8 mouse cellular contexts compared by ENCODE assay signal in the genomic region with DNA sequence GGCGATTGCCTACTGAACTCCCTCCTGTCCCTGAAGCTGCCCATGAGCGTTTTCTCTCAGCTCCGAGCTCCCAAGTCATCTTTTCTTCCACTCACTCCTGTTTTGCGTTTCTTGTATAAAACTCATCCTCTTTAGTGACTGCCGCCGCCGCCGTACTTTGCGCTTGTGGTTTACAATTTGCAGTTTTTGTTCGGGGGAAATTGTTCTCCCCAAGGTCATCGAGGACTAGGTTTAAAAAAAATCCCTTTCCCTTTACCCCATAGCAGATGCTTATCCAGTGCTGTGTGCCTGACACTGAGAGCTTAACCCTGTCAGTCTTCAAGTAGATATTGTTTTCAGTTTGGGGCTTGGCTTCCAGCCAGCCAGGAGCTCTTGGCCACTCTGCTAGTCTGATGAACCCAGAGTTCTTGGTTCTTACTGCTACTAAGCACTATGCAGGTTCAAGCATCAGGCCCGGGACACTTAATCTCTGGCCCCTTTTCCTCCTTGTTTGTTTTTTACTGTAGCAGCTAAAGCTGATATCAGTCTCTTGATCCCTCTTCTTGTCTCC. TPM values are rescaled to one million over a fixed set of nuclear protein-coding genes. Genes with fewer than 3 reads are reported as not detected.
DNase-seq lines count a peak whose midpoint lies in the region; ATAC-seq and TF ChIP-seq lines count a peak whose summit lies in the region.

No protein-coding gene starts in this region.

- H3K27ac ChIP-seq in heart, embryonic 14.5 days (replicated peaks in 1 of 2; ENCODE audit: control insufficient read depth in 1 of 2, insufficient read depth in 1 of 2, low read depth in 2 of 2, low read length in 2 of 2): no peak overlapping the region
- H3K27ac ChIP-seq in hindbrain, embryonic 15.5 days (replicated peaks): no peak overlapping the region
- no peak overlapping the region for H3K27ac ChIP-seq in liver, embryonic 14.5 days
- no peak overlapping the region for H3K27ac ChIP-seq in stomach, embryonic 14.5 days (ENCODE audit: low read length)

- peak overlapping the region; percentile 100 for H3K4me2 ChIP-seq in heart, embryonic 14.5 days (ENCODE audit: low read length)
- peak overlapping the region; percentile 100 for H3K4me2 ChIP-seq in hindbrain, embryonic 15.5 days
- H3K4me2 ChIP-seq in liver, embryonic 14.5 days (ENCODE audit: low read depth): peak overlapping the region; percentile 62
- peak overlapping the region; percentile 98 for H3K4me2 ChIP-seq in stomach, embryonic 14.5 days (replicated peaks; ENCODE audit: low read depth, low read length)

- peak overlapping the region; percentile 73 for H3K9ac ChIP-seq in heart, embryonic 14.5 days (ENCODE audit: low read length)
- H3K9ac ChIP-seq in hindbrain, embryonic 15.5 days: peak overlapping the region; percentile 71
- H3K9ac ChIP-seq in liver, embryonic 14.5 days (replicated peaks): no peak overlapping the region
- H3K9ac ChIP-seq in stomach, embryonic 14.5 days (replicated peaks; ENCODE audit: low read depth, low read length): peak overlapping the region; percentile 69; the same call in 1 of the 2 replicates

- H3K4me1 ChIP-seq in heart, embryonic 14.5 days (ENCODE audit: control insufficient read depth in 2 of 2, insufficient read depth in 2 of 2, low read length in 2 of 2): peaks cover 2 to 5% of the 10 kb centered on the region in 2 experiments; a peak in 2 of 4 replicates
- H3K4me1 ChIP-seq in hindbrain, embryonic 15.5 days (replicated peaks): peaks cover 19% of the 10 kb centered on the region; the same call in 1 of the 2 replicates
- H3K4me1 ChIP-seq in liver, embryonic 14.5 days (replicated peaks; ENCODE audit: control insufficient read depth in 2 of 2, insufficient read depth in 2 of 2, low read length in 1 of 2): peaks cover 0 to 9% of the 10 kb centered on the region in 2 experiments; a peak in 3 of 4 replicates
- 0 out of 2 replicates have a peak, but pooled peaks cover 2% of the 10 kb centered on the region for H3K4me1 ChIP-seq in stomach, embryonic 14.5 days (ENCODE audit: control insufficient read depth, insufficient read depth, low read length)

- ATAC-seq in heart, embryonic 14.5 days (ENCODE audit: insufficient number of reproducible peaks, insufficient read depth, low FRiP score, low read depth): no peak
- no peak for ATAC-seq in hindbrain, embryonic 15.5 days (ENCODE audit: low FRiP score, low read depth)
- ATAC-seq in liver, embryonic 14.5 days (ENCODE audit: insufficient read depth): no peak
- ATAC-seq in stomach, embryonic 14.5 days (ENCODE audit: insufficient number of reproducible peaks, insufficient read depth, low FRiP score, low read depth): no peak
- ATAC-seq in erythroid progenitor cell, adult 5-6 weeks (replicated peaks; ENCODE audit: low FRiP score, poor library complexity, severe bottlenecking): no peak

- no peak for DNase-seq in heart, adult 8-10 months (ENCODE audit: low spot score)
- DNase-seq in cerebellum, postnatal 10 days: peak; percentile 13 to 14
- DNase-seq in liver, embryonic 14.5 days (ENCODE audit: low read depth in 3 of 3, low spot score in 3 of 3): no peak
- DNase-seq in right cerebral cortex, adult 2 months (ENCODE audit: low spot score in 2 of 2): no peak

- no peaks in the 10 kb centered on the region for H3K9me3 ChIP-seq in heart, embryonic 14.5 days (ENCODE audit: control insufficient read depth, low read length)
- no peaks in the 10 kb centered on the region for H3K9me3 ChIP-seq in hindbrain, embryonic 15.5 days
- H3K9me3 ChIP-seq in liver, embryonic 14.5 days (ENCODE audit: control insufficient read depth, low read length): no peaks in the 10 kb centered on the region
- H3K9me3 ChIP-seq in stomach, embryonic 14.5 days (ENCODE audit: control insufficient read depth, low read depth, low read length): no peaks in the 10 kb centered on the region

- TF ChIP-seq CTCF in liver, embryonic 14.5 days (IDR thresholded peaks at IDR 0.05; ENCODE audit: low read depth): no peak

- WGBS in heart, embryonic 14.5 days: 3% methylated on average over 12 of the region's 12 CpGs
- 4% methylated on average over 12 of the region's 12 CpGs for WGBS in hindbrain, embryonic 15.5 days
- WGBS in liver, embryonic 14.5 days (ENCODE audit: insufficient replicate concordance): 1% methylated on average over 12 of the region's 12 CpGs
- WGBS in stomach, embryonic 14.5 days: 2% methylated on average over 12 of the region's 12 CpGs

- TF ChIP-seq EP300 in liver, embryonic 14.5 days (IDR thresholded peaks at IDR 0.05; ENCODE audit: low read depth): no peak

- H3K27me3 ChIP-seq in heart, embryonic 14.5 days (ENCODE audit: control insufficient read depth, insufficient read depth, low read length): peaks cover 61% of the 10 kb centered on the region
- H3K27me3 ChIP-seq in hindbrain, embryonic 15.5 days: peaks cover 23% of the 10 kb centered on the region
- H3K27me3 ChIP-seq in liver, embryonic 14.5 days (ENCODE audit: control insufficient read depth, insufficient read depth, low read length): peaks cover 37% of the 10 kb centered on the region
- H3K27me3 ChIP-seq in stomach, embryonic 14.5 days (ENCODE audit: control insufficient read depth, insufficient read depth, low read length): peaks cover 2% of the 10 kb centered on the region; the same call in 1 of the 2 replicates

- peak overlapping the region; percentile 76 to 83 for H3K4me3 ChIP-seq in heart, embryonic 14.5 days (ENCODE audit: control insufficient read depth in 1 of 2, insufficient read depth in 1 of 2, low read depth in 1 of 2, low read length in 2 of 2)
- peak overlapping the region; percentile 83 for H3K4me3 ChIP-seq in hindbrain, embryonic 15.5 days
- H3K4me3 ChIP-seq in liver, embryonic 14.5 days (ENCODE audit: insufficient read depth in 1 of 2, low read depth in 2 of 2, low read length in 2 of 2): peak overlapping the region; percentile 49 to 53
- peak overlapping the region; percentile 65 for H3K4me3 ChIP-seq in stomach, embryonic 14.5 days (ENCODE audit: low read depth, low read length)

- H3K36me3 ChIP-seq in heart, embryonic 14.5 days (ENCODE audit: control insufficient read depth, insufficient read depth, low read length): no peaks in the 10 kb centered on the region
- H3K36me3 ChIP-seq in hindbrain, embryonic 15.5 days: no peaks in the 10 kb centered on the region
- no peaks in the 10 kb centered on the region for H3K36me3 ChIP-seq in liver, embryonic 14.5 days (replicated peaks; ENCODE audit: control insufficient read depth, insufficient read depth, low read depth)
- no peaks in the 10 kb centered on the region for H3K36me3 ChIP-seq in stomach, embryonic 14.5 days (ENCODE audit: control insufficient read depth, insufficient read depth, low read length)

RNA-seq across cellular contexts. Expression of gene Elovl7, which starts 1.1 kb away (rescaled TPM):
- 2.3 and 2.9 TPM in 2 replicates for polyA plus RNA-seq in heart, embryonic 14.5 days (2014; fragmentation: Nextera tagmentation; extraction: Ambion mirVana)
- under 1 TPM; 0.14 to 0.34 (median 0.22) TPM for total RNA-seq in heart, adult 8-10 months (2022)
- 2.7 and 3.0 TPM in 2 replicates for polyA plus RNA-seq in hindbrain, embryonic 15.5 days (2015; fragmentation: Nextera tagmentation; extraction: Ambion mirVana)
- polyA plus RNA-seq in liver, embryonic 14.5 days (2012; rRNA removed): 0.37 and 0.51 TPM in 2 replicates
- polyA plus RNA-seq in liver, embryonic 14.5 days (2014; fragmentation: Nextera tagmentation; extraction: Ambion mirVana): 1.8 and 2.0 TPM in 2 replicates
- polyA plus RNA-seq in stomach, embryonic 14.5 days (2014; fragmentation: Nextera tagmentation; extraction: Ambion mirVana): 24.6 and 26.5 TPM in 2 replicates
- total RNA-seq in erythroid progenitor cell, adult 5-6 weeks (2015; ENCODE audit: low replicate concordance): 0.72 TPM in 1 of 2 replicates, not detected in the other
- 1.1 TPM in 1 of 2 replicates, not detected in the other for total RNA-seq in erythroid progenitor cell, adult 5-6 weeks (2017; ENCODE audit: low replicate concordance)

RNA-seq across cellular contexts. Expression of gene Ercc8, which starts 56.8 kb away (rescaled TPM):
- polyA plus RNA-seq in heart, embryonic 14.5 days (2014; fragmentation: Nextera tagmentation; extraction: Ambion mirVana): 11.8 and 12.5 TPM in 2 replicates
- 1 to 10 TPM; 4.0 to 8.0 (median 5.6) TPM for total RNA-seq in heart, adult 8-10 months (2022)
- polyA plus RNA-seq in hindbrain, embryonic 15.5 days (2015; fragmentation: Nextera tagmentation; extraction: Ambion mirVana): 30.3 and 31.8 TPM in 2 replicates
- polyA plus RNA-seq in liver, embryonic 14.5 days (2012; rRNA removed): 4.6 and 5.6 TPM in 2 replicates
- polyA plus RNA-seq in liver, embryonic 14.5 days (2014; fragmentation: Nextera tagmentation; extraction: Ambion mirVana): 7.8 and 8.8 TPM in 2 replicates
- polyA plus RNA-seq in stomach, embryonic 14.5 days (2014; fragmentation: Nextera tagmentation; extraction: Ambion mirVana): 18.2 and 19.4 TPM in 2 replicates
- 2.9 and 4.3 TPM in 2 replicates for total RNA-seq in erythroid progenitor cell, adult 5-6 weeks (2015; ENCODE audit: low replicate concordance)
- 4.9 TPM in 1 of 2 replicates, not detected in the other for total RNA-seq in erythroid progenitor cell, adult 5-6 weeks (2017; ENCODE audit: low replicate concordance)

RNA-seq across cellular contexts. Expression of gene Ndufaf2, which starts 56.9 kb away (rescaled TPM):
- polyA plus RNA-seq in heart, embryonic 14.5 days (2014; fragmentation: Nextera tagmentation; extraction: Ambion mirVana): 56.8 and 58.1 TPM in 2 replicates
- total RNA-seq in heart, adult 8-10 months (2022): 10 to 100 TPM; 23.2 to 34.3 (median 28.8) TPM
- polyA plus RNA-seq in hindbrain, embryonic 15.5 days (2015; fragmentation: Nextera tagmentation; extraction: Ambion mirVana): 78.5 and 79.3 TPM in 2 replicates
- polyA plus RNA-seq in liver, embryonic 14.5 days (2012; rRNA removed): 6.4 and 21.6 TPM in 2 replicates
- 33.6 and 33.8 TPM in 2 replicates for polyA plus RNA-seq in liver, embryonic 14.5 days (2014; fragmentation: Nextera tagmentation; extraction: Ambion mirVana)
- polyA plus RNA-seq in stomach, embryonic 14.5 days (2014; fragmentation: Nextera tagmentation; extraction: Ambion mirVana): 70.5 and 80.7 TPM in 2 replicates
- 8.3 and 12.6 TPM in 2 replicates for total RNA-seq in erythroid progenitor cell, adult 5-6 weeks (2015; ENCODE audit: low replicate concordance)
- 8.9 and 13.3 TPM in 2 replicates for total RNA-seq in erythroid progenitor cell, adult 5-6 weeks (2017; ENCODE audit: low replicate concordance)

Comparison
In these comparisons a context has a peak if more than half of its experiments do, and no peak if none do; other contexts are left out.
1. DNase-seq: peak in cerebellum, postnatal 10 days (2 of 2); none in heart, adult 8-10 months (single experiment), liver, embryonic 14.5 days (0 of 3) and right cerebral cortex, adult 2 months (0 of 2).
2. Peak in every context shown above with its lines, with median percentiles within 50 percentile points of each other: H3K4me2 ChIP-seq and H3K4me3 ChIP-seq.